Mouse (Mus musculus): ENCODE data around the gene Nubp2.

DNA sequence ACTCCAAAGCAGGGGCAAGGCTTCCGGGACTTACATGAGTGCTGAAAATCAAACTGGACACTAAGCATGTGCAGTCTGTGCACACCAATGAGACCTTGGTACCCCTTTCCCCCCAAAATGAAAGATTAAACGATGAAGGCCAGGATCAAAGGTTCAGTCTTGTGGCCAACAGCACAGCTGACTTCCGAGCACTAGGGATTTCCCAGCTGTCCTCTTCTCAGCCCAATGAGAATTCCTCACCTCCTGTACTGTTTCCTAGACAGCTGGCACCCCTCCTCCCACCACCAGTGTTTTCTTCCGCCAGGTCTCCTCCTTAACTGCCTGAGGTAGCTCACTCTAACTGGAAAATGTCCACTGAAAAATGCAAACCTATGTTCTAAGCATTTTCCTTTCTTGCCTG lies 47.0 kb upstream of the Nubp2 start:
- TF ChIP-seq SRF (IDR thresholded peaks at IDR 0.05; ENCODE audit: control insufficient read depth, insufficient read length, low read depth): no peak
- TF ChIP-seq E2F4 (IDR thresholded peaks at IDR 0.05; ENCODE audit: insufficient read depth): no peak
- no peak for TF ChIP-seq TCF12 (IDR thresholded peaks at IDR 0.05; ENCODE audit: insufficient read depth, poor library complexity, severe bottlenecking)
- TF ChIP-seq MAX (IDR thresholded peaks at IDR 0.05; ENCODE audit: low read depth): no peak
- no peak for TF ChIP-seq POLR2A (IDR thresholded peaks at IDR 0.05; ENCODE audit: insufficient read length, low read depth)
